Mouse (Mus musculus): ENCODE measurements at regions not wholly inside any gene's neighbourhood (a gene's known extent, or its start where the extent isn't known, plus 50 kb on each side); places are given as distances from the start of the nearest gene placed in this dataset.

DNA sequence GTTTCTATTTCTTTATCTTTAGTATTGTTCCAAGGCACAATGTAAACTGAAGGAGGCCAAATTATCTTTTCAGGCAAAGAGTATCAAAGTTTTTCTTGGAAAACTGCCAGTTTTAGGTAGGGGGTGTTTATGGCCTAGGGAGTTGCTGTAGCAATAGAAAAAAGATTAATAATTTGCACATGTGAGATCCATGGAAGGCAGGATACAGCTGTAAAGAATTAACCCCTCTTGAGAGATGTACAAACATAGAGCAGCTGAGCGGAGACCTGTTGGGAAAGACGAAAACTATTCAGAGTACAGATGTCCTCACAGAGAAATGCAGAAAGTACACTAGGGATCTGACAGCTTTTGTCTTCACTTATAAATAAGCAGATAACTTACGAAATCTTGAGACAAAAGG, 176.8 kb downstream of the Fign start:
- H3K27ac ChIP-seq (ENCODE audit: insufficient read depth, low read length): no peak overlapping the region
- no peak for TF ChIP-seq CTCF (IDR thresholded peaks at IDR 0.05; ENCODE audit: borderline replicate concordance, insufficient read depth, low read depth, low read length)
- no peak overlapping the region for H3K4me3 ChIP-seq (replicated peaks; ENCODE audit: insufficient read depth, low read depth, low read length)
- no peaks in the 10 kb centered on the region for H3K4me1 ChIP-seq (ENCODE audit: control insufficient read depth, insufficient read depth, low read length)
- WGBS: 48% methylated on average over 3 of the region's 3 CpGs
- no peak for DNase-seq
- no peaks in the 10 kb centered on the region for H3K27me3 ChIP-seq (ENCODE audit: control insufficient read depth, insufficient read depth, low read length)

DNA sequence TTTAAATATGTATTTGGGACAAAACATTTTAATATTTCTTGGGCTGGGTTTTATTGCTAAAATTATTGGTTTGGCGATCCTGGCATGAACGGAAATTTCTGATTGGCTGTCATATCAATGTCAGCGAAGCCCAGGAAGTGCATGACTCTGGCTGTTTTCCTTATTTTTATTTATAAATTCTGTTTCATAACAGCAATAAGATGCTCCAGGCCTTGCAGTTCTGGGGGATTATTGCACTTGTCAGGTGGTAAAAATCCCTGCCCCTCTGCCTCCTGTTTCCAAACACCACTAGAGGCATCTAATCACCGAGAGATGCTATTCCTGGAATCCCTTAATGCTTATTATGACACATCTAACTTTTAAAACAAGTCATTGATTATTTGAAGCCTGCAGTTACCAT, 177.8 kb downstream of the Fign start:
- Histone ChIP-seq H3K4me3 (replicated peaks; ENCODE audit: insufficient read depth, low read depth, low read length) (no peak overlapping the region), H3K27ac (ENCODE audit: insufficient read depth, low read length) (no peak overlapping the region), H3K4me1 (ENCODE audit: control insufficient read depth, insufficient read depth, low read length) (no peaks in the 10 kb centered on the region), H3K27me3 (ENCODE audit: control insufficient read depth, insufficient read depth, low read length) (no peaks in the 10 kb centered on the region)
- TF ChIP-seq POLR2A (IDR thresholded peaks at IDR 0.05; ENCODE audit: borderline replicate concordance, insufficient read depth, low read length) (no peak), CTCF (IDR thresholded peaks at IDR 0.05; ENCODE audit: borderline replicate concordance, insufficient read depth, low read depth, low read length) (no peak)
- WGBS: 91% methylated on average over 4 of the region's 4 CpGs
- no peak for DNase-seq

DNA sequence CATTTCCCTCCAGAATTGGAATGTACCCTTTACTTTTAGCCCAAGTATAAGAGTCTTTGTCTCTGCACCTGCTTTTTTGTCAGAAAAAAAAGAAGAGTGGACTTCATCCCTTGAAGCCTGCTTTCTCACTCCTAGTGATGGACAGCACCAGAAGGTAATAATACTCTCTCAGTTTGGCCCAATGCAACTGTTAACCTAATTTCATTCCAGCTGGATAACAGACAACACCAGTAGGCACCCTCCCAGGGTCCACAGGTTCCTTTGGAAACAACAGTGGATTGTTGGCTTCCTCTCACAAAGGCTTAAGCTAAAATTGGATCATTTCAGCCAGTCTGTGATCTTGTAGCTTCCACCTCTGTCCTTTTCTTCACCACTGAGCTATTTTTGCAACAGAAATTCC, 197.2 kb downstream of the Fign start:
- H3K4me3 ChIP-seq (replicated peaks; ENCODE audit: insufficient read depth, low read depth, low read length): no peak overlapping the region
- DNase-seq: no peak
- H3K4me1 ChIP-seq (ENCODE audit: control insufficient read depth, insufficient read depth, low read length): no peaks in the 10 kb centered on the region
- no peak for TF ChIP-seq POLR2A (IDR thresholded peaks at IDR 0.05; ENCODE audit: borderline replicate concordance, insufficient read depth, low read length)
- TF ChIP-seq CTCF (IDR thresholded peaks at IDR 0.05; ENCODE audit: borderline replicate concordance, insufficient read depth, low read depth, low read length): no peak
- H3K27me3 ChIP-seq (ENCODE audit: control insufficient read depth, insufficient read depth, low read length): no peaks in the 10 kb centered on the region
- H3K27ac ChIP-seq (ENCODE audit: insufficient read depth, low read length): no peak overlapping the region

DNA sequence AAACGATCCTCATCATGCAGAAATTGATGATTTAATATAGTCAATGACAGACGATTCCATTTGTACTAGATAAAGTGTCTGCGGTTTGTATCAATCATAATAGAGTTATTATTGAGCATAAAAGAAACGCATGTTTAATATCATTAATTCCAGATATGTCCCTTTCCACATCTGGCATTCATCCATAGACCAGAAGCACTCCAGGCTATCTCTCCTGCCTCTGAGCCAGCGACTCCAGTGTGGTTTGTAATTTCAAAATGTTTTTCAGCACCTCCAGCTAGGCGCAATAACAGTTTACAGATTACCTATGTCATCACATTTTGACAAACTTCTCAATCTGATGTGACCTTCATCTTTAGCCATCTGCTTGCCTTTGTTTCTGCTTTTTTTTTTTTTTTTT, 219.4 kb downstream of the Fign start:
- TF ChIP-seq POLR2A (IDR thresholded peaks at IDR 0.05; ENCODE audit: borderline replicate concordance, insufficient read depth, low read length) (no peak), CTCF (IDR thresholded peaks at IDR 0.05; ENCODE audit: borderline replicate concordance, insufficient read depth, low read depth, low read length) (no peak)
- WGBS: 79% methylated on average over 6 of the region's 6 CpGs
- H3K4me1 ChIP-seq (ENCODE audit: control insufficient read depth, insufficient read depth, low read length): no peaks in the 10 kb centered on the region

DNA sequence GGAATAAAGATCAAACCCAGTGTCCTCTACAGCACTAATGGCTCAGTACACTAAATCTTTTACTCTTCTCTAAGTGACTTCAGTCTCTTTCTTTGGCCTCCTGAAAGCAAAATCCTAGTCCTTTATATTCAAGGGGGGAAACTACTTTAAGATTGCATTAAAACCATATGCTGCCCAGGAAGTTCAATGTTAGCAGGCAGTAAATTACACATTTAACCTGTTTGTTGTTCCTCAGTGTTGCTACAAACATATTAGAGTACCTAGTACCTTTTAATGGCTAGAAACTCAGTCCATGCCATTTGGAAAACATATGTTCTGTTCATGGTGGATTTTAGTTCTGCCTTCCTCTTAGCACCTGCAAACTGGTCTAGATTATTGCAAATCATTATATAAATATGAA, 220.5 kb downstream of the Fign start:
- TF ChIP-seq POLR2A (IDR thresholded peaks at IDR 0.05; ENCODE audit: borderline replicate concordance, insufficient read depth, low read length): no peak
- TF ChIP-seq CTCF (IDR thresholded peaks at IDR 0.05; ENCODE audit: borderline replicate concordance, insufficient read depth, low read depth, low read length): no peak
- no peaks in the 10 kb centered on the region for H3K27me3 ChIP-seq (ENCODE audit: control insufficient read depth, insufficient read depth, low read length)
- DNase-seq: no peak

More for the DNA sequence above, 219.4 kb downstream of the Fign start:
- Histone ChIP-seq H3K27me3 (ENCODE audit: control insufficient read depth, insufficient read depth, low read length) (no peaks in the 10 kb centered on the region), H3K27ac (ENCODE audit: insufficient read depth, low read length) (no peak overlapping the region), H3K4me3 (replicated peaks; ENCODE audit: insufficient read depth, low read depth, low read length) (no peak overlapping the region)
- DNase-seq: no peak

DNA sequence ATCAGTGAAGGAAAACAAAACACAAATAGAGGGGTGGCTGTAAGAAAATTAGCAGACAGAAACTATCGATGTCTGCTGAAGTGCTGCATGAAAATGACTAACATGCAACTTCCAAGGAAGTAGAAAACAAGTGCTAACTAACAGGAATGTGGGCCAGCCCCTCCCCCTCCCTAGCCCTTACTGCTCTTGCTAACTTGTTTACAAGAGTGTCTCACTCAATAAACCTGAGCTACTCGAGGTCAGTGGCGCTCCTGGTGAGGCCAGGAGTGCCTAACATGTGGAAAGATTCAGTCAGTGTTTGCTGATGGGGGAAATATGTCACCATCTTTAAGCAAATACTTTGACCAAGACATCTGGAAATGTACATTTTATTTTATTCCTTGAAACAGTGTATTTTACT, 221.5 kb downstream of the Fign start:
- no peak for DNase-seq
- H3K27me3 ChIP-seq (ENCODE audit: control insufficient read depth, insufficient read depth, low read length): no peaks in the 10 kb centered on the region
- WGBS: 50% methylated on average over 3 of the region's 3 CpGs
- no peak for TF ChIP-seq CTCF (IDR thresholded peaks at IDR 0.05; ENCODE audit: borderline replicate concordance, insufficient read depth, low read depth, low read length)
- no peak for TF ChIP-seq POLR2A (IDR thresholded peaks at IDR 0.05; ENCODE audit: borderline replicate concordance, insufficient read depth, low read length)
- H3K27ac ChIP-seq (ENCODE audit: insufficient read depth, low read length): no peak overlapping the region
- H3K4me3 ChIP-seq (replicated peaks; ENCODE audit: insufficient read depth, low read depth, low read length): no peak overlapping the region
- H3K4me1 ChIP-seq (ENCODE audit: control insufficient read depth, insufficient read depth, low read length): no peaks in the 10 kb centered on the region

More for the DNA sequence above, 220.5 kb downstream of the Fign start:
- Histone ChIP-seq H3K4me1 (ENCODE audit: control insufficient read depth, insufficient read depth, low read length) (no peaks in the 10 kb centered on the region), H3K27ac (ENCODE audit: insufficient read depth, low read length) (no peak overlapping the region), H3K4me3 (replicated peaks; ENCODE audit: insufficient read depth, low read depth, low read length) (no peak overlapping the region)

DNA sequence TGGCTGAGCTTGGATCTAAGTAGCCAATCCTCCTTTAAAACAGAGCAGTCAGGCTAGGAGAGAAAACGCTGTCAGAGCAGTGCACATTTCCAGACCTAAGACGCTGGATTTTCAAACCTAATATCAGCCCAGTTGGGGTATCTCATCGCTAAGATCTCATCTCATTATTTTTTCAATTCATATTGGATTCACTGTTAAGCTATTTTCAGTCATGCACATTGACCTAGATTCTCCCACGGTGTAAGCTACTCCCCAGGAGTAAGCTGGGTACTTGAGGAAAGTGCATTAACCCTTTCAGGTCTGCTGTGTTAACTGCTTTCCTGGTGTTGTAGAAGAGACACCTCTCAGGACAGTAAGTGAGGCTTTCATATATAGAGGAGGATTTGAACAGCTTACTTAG, 222.7 kb downstream of the Fign start:
- WGBS: 19% methylated on average over 4 of the region's 4 CpGs
- TF ChIP-seq POLR2A (IDR thresholded peaks at IDR 0.05; ENCODE audit: borderline replicate concordance, insufficient read depth, low read length) (no peak), CTCF (IDR thresholded peaks at IDR 0.05; ENCODE audit: borderline replicate concordance, insufficient read depth, low read depth, low read length) (no peak)
- Histone ChIP-seq H3K4me1 (ENCODE audit: control insufficient read depth, insufficient read depth, low read length) (no peaks in the 10 kb centered on the region), H3K4me3 (replicated peaks; ENCODE audit: insufficient read depth, low read depth, low read length) (no peak overlapping the region), H3K27me3 (ENCODE audit: control insufficient read depth, insufficient read depth, low read length) (no peaks in the 10 kb centered on the region), H3K27ac (ENCODE audit: insufficient read depth, low read length) (no peak overlapping the region)
- no peak for DNase-seq

DNA sequence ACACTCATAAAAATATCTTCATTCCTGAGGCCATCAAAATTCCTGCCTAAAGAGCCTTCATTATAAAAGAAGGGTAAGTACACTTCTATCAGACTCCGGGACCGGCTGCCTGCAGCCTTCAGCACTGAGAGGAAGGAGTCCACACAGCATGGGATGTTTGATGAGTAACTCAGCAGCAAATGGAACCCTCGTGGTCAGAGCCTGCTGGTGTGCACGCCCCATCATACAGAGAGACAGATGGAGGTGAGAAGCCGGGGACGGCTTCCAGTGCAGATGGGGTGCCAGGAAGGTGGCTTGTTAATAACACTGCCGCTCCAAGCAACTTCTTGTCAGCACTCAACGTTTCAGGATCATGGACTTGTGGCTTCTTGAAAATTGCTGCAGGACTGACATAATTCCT, 231.3 kb downstream of the Fign start:
- Histone ChIP-seq H3K27me3 (ENCODE audit: control insufficient read depth, insufficient read depth, low read length) (no peaks in the 10 kb centered on the region), H3K27ac (ENCODE audit: insufficient read depth, low read length) (no peak overlapping the region), H3K4me3 (replicated peaks; ENCODE audit: insufficient read depth, low read depth, low read length) (no peak overlapping the region), H3K4me1 (ENCODE audit: control insufficient read depth, insufficient read depth, low read length) (no peaks in the 10 kb centered on the region)
- TF ChIP-seq POLR2A (IDR thresholded peaks at IDR 0.05; ENCODE audit: borderline replicate concordance, insufficient read depth, low read length) (no peak), CTCF (IDR thresholded peaks at IDR 0.05; ENCODE audit: borderline replicate concordance, insufficient read depth, low read depth, low read length) (no peak)
- WGBS: 9% methylated on average over 8 of the region's 8 CpGs
- DNase-seq: peak; percentile 7 to 8

DNA sequence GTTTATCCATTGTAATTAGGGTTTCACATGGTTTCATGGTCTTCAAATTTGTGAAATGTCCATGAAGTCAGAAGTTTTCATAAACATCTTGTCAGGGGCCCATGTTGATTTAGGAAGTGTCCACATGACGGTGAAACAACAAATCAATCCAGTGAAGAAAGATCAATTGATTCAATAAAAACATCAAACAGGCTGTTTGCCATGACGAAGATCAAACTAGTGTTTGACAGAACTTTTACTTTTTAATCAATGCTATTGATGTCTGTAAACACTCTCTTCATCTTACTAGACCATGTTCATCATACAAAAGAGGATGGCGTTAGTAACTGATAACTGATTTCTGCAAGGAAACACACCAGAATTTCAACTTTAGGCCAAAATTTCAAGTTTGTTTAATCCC, 236.0 kb downstream of the Fign start:
- WGBS: 98% methylated on average over 3 of the region's 3 CpGs
- TF ChIP-seq POLR2A (IDR thresholded peaks at IDR 0.05; ENCODE audit: borderline replicate concordance, insufficient read depth, low read length) (no peak), CTCF (IDR thresholded peaks at IDR 0.05; ENCODE audit: borderline replicate concordance, insufficient read depth, low read depth, low read length) (no peak)
- Histone ChIP-seq H3K4me3 (replicated peaks; ENCODE audit: insufficient read depth, low read depth, low read length) (no peak overlapping the region), H3K27ac (ENCODE audit: insufficient read depth, low read length) (no peak overlapping the region), H3K4me1 (ENCODE audit: control insufficient read depth, insufficient read depth, low read length) (no peaks in the 10 kb centered on the region), H3K27me3 (ENCODE audit: control insufficient read depth, insufficient read depth, low read length) (no peaks in the 10 kb centered on the region)
- no peak for DNase-seq

All from cerebellum, adult 2 months (tissue).